In genomic region chr13:71967341-71968250, GRCm38 (mm10) we compare ENCODE assay signal across 13 mouse cellular contexts. TPM values are rescaled to one million over a fixed set of nuclear protein-coding genes. Genes with fewer than 3 reads are reported as not detected.
DNase-seq lines count a peak whose midpoint lies in the region; ATAC-seq lines count a peak whose summit lies in the region.
"Had no signal": no experiment of that assay in that cellular context is flagged by ENCODE, and none has a peak within 500 bp of the region (broad histone marks: within the 10 kb centered on the region; RNA-seq: fewer than 3 reads in every experiment).

No protein-coding gene starts in this region.

- peaks cover 21% of the 10 kb centered on the region for H3K4me1 ChIP-seq in heart, embryonic 15.5 days (replicated peaks)
- H3K4me1 ChIP-seq in embryonic facial prominence, embryonic 10.5 days, result peaks cover 33% of the 10 kb centered on the region
- peaks cover 9% of the 10 kb centered on the region; the same call in 1 of the 2 replicates for H3K4me1 ChIP-seq in hindbrain, embryonic 16.5 days (ENCODE audit: control insufficient read depth, insufficient read depth, low read depth, low read length)
- peaks cover 8% of the 10 kb centered on the region for H3K4me1 ChIP-seq in neural tube, embryonic 11.5 days (ENCODE audit: control insufficient read depth, insufficient read depth, low read length)

- no peak overlapping the region for H3K27ac ChIP-seq in heart, embryonic 15.5 days
- no peak overlapping the region for H3K27ac ChIP-seq in embryonic facial prominence, embryonic 10.5 days (replicated peaks)
- no peak overlapping the region for H3K27ac ChIP-seq in hindbrain, embryonic 16.5 days (ENCODE audit: low read depth, low read length)
- no peak overlapping the region for H3K27ac ChIP-seq in neural tube, embryonic 11.5 days (ENCODE audit: low read depth, low read length)
- H3K27ac ChIP-seq: limb, embryonic 15.5 days had no signal

- no peak for DNase-seq in heart, postnatal 25 days (ENCODE audit: low spot score)
- DNase-seq in embryonic facial prominence, embryonic 10.5 days (ENCODE audit: low spot score), result no peak
- peak; percentile 25 for DNase-seq in neural tube, embryonic 11.5 days (ENCODE audit: low spot score)
- DNase-seq in T-cell, adult 2 months (ENCODE audit: low spot score), result no peak
- DNase-seq in ovary, postnatal 10 days (ENCODE audit: low spot score), result no peak
- DNase-seq: cerebellum, adult 2 months; layer of hippocampus, postnatal 36 days; spleen, adult 18-20 months had no signal

- H3K4me3 ChIP-seq in heart, embryonic 15.5 days, result peak overlapping the region; percentile 25
- peak overlapping the region; percentile 23; the same call in 1 of the 2 replicates for H3K4me3 ChIP-seq in embryonic facial prominence, embryonic 10.5 days
- H3K4me3 ChIP-seq in hindbrain, embryonic 16.5 days (ENCODE audit: low read length), result no peak overlapping the region
- H3K4me3 ChIP-seq in neural tube, embryonic 11.5 days (ENCODE audit: low read depth, low read length), result no peak overlapping the region
- H3K4me3 ChIP-seq: limb, embryonic 15.5 days had no signal

- ATAC-seq in heart, embryonic 15.5 days (replicated peaks; ENCODE audit: insufficient number of reproducible peaks, insufficient read depth, low FRiP score, low read depth), result no peak
- ATAC-seq in hindbrain, embryonic 16.5 days, result no peak
- no peak for ATAC-seq in neural tube, embryonic 11.5 days (ENCODE audit: insufficient read depth, low FRiP score, low TSS enrichment)
- ATAC-seq: CD4-positive, CD25-positive, alpha-beta regulatory T cell, adult 4 months; forebrain, embryonic 14.5 days had no signal

- 6% methylated on average over 28 of the region's 28 CpGs for WGBS in heart, embryonic 15.5 days
- 2% methylated on average over 28 of the region's 28 CpGs for WGBS in embryonic facial prominence, embryonic 10.5 days
- 4% methylated on average over 28 of the region's 28 CpGs for WGBS in hindbrain, embryonic 16.5 days
- WGBS in neural tube, embryonic 11.5 days, result 4% methylated on average over 28 of the region's 28 CpGs

- H3K36me3 ChIP-seq in heart, embryonic 15.5 days, result no peaks in the 10 kb centered on the region
- H3K36me3 ChIP-seq in embryonic facial prominence, embryonic 10.5 days (replicated peaks), result no peaks in the 10 kb centered on the region
- H3K36me3 ChIP-seq in hindbrain, embryonic 16.5 days (ENCODE audit: control insufficient read depth, insufficient read depth, low read length), result no peaks in the 10 kb centered on the region
- H3K36me3 ChIP-seq in neural tube, embryonic 11.5 days (ENCODE audit: control insufficient read depth, insufficient read depth, low read length), result no peaks in the 10 kb centered on the region
- H3K36me3 ChIP-seq: limb, embryonic 15.5 days had no signal

- peaks cover 95% of the 10 kb centered on the region for H3K27me3 ChIP-seq in heart, embryonic 15.5 days
- H3K27me3 ChIP-seq in embryonic facial prominence, embryonic 10.5 days (replicated peaks; ENCODE audit: low read depth, poor library complexity, severe bottlenecking), result peaks cover 100% of the 10 kb centered on the region
- peaks cover 40% of the 10 kb centered on the region for H3K27me3 ChIP-seq in hindbrain, embryonic 16.5 days (replicated peaks; ENCODE audit: control insufficient read depth, insufficient read depth, low read length)
- peaks cover 67% of the 10 kb centered on the region for H3K27me3 ChIP-seq in neural tube, embryonic 11.5 days (ENCODE audit: control insufficient read depth, insufficient read depth, low read length)

- no peak overlapping the region for H3K9ac ChIP-seq in heart, embryonic 15.5 days
- no peak overlapping the region for H3K9ac ChIP-seq in hindbrain, embryonic 16.5 days (ENCODE audit: low read depth, low read length)
- no peak overlapping the region for H3K9ac ChIP-seq in neural tube, embryonic 11.5 days (ENCODE audit: low read length)
- H3K9ac ChIP-seq: limb, embryonic 15.5 days had no signal

- intact Hi-C loops in heart, postnatal 25 days (cut with DNase I), result no loop called here

- H3K9me3 ChIP-seq in heart, embryonic 15.5 days (replicated peaks), result no peaks in the 10 kb centered on the region
- H3K9me3 ChIP-seq in embryonic facial prominence, embryonic 10.5 days, result no peaks in the 10 kb centered on the region
- no peaks in the 10 kb centered on the region for H3K9me3 ChIP-seq in hindbrain, embryonic 16.5 days (ENCODE audit: control insufficient read depth, low read length)
- no peaks in the 10 kb centered on the region for H3K9me3 ChIP-seq in neural tube, embryonic 11.5 days (ENCODE audit: control insufficient read depth, low read length)
- H3K9me3 ChIP-seq: limb, embryonic 15.5 days had no signal

- H3K4me2 ChIP-seq in heart, embryonic 15.5 days, result peak overlapping the region; percentile 42
- H3K4me2 ChIP-seq in hindbrain, embryonic 16.5 days (ENCODE audit: low read length), result peak overlapping the region; percentile 18
- H3K4me2 ChIP-seq in neural tube, embryonic 11.5 days (ENCODE audit: low read depth), result peak overlapping the region; percentile 7; the same call in 1 of the 2 replicates
- H3K4me2 ChIP-seq: limb, embryonic 15.5 days had no signal

RNA-seq across cellular contexts. Expression of gene Irx1, which starts 4.1 kb away (rescaled TPM):
- 1.9 and 2.0 TPM in 2 replicates for polyA plus RNA-seq in heart, embryonic 15.5 days (2015; fragmentation: Nextera tagmentation; extraction: Ambion mirVana)
- 1 to 10 TPM; 4.8 to 6.3 TPM for total RNA-seq in heart, postnatal 25 days (2021)
- 0.72 and 1.2 TPM in 2 replicates for polyA plus RNA-seq in embryonic facial prominence, embryonic 10.5 days (2016; fragmentation: Nextera tagmentation; extraction: Ambion mirVana)
- polyA plus RNA-seq in hindbrain, embryonic 16.5 days (2015; fragmentation: Nextera tagmentation; extraction: Ambion mirVana), result 4.1 and 5.7 TPM in 2 replicates
- polyA plus RNA-seq in neural tube, embryonic 11.5 days (2014; fragmentation: Nextera tagmentation; extraction: Ambion mirVana), result 1.9 and 2.4 TPM in 2 replicates
- polyA plus RNA-seq: CD4-positive, CD25-positive, alpha-beta regulatory T cell, adult 4 months had no signal

Comparison
In these comparisons a context has a peak if more than half of its experiments do, and no peak if none do; other contexts are left out.
1. H3K4me3 ChIP-seq: peak in heart, embryonic 15.5 days (single experiment) and embryonic facial prominence, embryonic 10.5 days (single experiment); none in hindbrain, embryonic 16.5 days (single experiment) and neural tube, embryonic 11.5 days (single experiment).
2. Peak in every context shown above with its lines, with median percentiles within 50 percentile points of each other: H3K4me2 ChIP-seq.